Mouse (Mus musculus) adrenal gland, postnatal 0 days (tissue): ENCODE results near the gene Zfp987. TPM values are rescaled to one million over a fixed set of nuclear protein-coding genes. Genes with fewer than 3 reads are reported as not detected.

Experiments used
- polyA plus RNA-seq: library from polyadenylated mRNA; unstranded; fragments of >200 nt; fragmentation: Nextera tagmentation; extraction: Ambion mirVana; gene quantifications from 2 replicates; pipeline ENCODE4 v1.2.1, GENCODE M21; 2015

Gene Zfp987
- 0.18 TPM in 1 of 2 replicates, not detected in the other for polyA plus RNA-seq

GRCm38 (mm10) chr4:146096998-146097397, at the start of gene Zfp987:
Gene Zfp987, plus strand, starts transcription at chr4:146097298.

GRCm38 (mm10) chr4:146156524-146156923, 59.4 kb downstream of the Zfp987 start, which contains the start of gene Zfp600:
Gene Zfp600, plus strand, starts transcription at chr4:146156824.

Other genes starting within 250 kb of the Zfp987 start
- not detected in 2 replicates for gene Zfp986, start 228.5 kb upstream of the Zfp987 start, polyA plus RNA-seq
- not detected in 2 replicates for gene Zfp600, start 59.5 kb downstream of the Zfp987 start, polyA plus RNA-seq